Mouse (Mus musculus) thymus, postnatal 25 days (tissue): Measurements from ENCODE around the gene Ift122.

Experiments
- DNase-seq: peaks from one replicate; pipeline ENCODE4 v3.0.0; 2022

The Ift122 gene

DNA sequence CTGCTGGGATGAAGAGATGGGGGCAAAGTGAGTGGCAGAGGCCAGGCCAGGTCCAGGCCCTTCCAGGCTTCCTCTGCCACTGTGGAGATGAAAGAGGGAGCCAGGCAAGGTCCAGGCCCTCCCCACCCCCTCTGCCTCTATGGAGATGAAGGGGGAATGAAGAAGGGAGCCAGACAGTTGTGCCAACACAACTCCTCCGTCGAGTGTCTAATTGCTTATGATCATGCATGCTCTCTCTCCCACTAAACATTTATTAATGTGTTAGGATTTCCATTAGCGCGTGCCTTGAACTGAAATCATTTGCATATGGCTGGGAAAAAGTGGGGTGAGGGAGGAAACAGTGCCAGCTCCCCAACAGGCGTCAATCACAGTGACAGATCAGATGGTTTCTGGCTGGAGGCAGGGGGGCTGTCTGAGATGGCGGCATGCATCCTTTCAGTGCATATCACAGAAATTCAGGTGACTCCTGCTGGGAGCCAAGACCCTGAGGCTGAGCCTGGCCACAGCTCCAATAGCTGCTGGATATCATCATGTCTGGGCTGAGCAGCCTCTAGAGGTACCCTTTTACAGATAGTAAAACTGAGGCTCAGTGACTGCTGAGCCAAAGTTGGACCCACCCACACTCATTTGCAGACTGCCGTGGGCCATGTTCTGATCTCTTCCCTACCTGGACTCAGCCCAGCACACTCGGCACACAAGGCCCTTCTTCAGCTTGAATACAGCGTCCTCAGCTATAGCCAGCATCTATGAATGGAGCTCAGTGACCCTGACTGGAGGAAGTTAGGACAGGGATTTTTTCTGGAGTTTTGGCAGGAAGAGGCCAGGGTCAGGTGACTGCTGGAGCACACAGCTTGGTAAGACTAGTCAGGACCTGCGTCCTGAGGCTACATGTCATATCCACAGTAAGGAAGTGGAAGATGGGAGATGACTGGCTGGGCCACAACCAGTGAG is 74.3 kb downstream of the Ift122 start:
- no peak for DNase-seq

DNA sequence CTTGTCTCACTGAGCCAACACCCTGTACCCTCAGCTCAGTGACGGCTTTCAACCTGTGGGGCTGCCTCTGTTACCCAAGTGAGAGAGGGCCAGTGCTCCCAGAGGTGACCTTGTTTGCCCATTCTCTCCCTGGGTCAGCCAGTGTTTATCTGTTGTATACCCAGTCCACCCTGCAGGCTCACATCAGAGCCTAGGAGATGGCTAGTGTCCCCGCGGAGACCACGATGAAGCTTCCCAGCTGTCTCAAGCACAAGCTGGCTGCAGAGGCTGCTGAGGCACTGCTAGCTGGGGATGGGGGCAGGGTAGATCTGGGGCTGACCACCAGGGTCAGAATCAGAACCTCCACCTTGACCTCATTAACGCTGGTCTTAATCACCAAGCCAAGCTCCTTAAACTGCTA is 76.7 kb downstream of the Ift122 start:
- no peak for DNase-seq

DNA sequence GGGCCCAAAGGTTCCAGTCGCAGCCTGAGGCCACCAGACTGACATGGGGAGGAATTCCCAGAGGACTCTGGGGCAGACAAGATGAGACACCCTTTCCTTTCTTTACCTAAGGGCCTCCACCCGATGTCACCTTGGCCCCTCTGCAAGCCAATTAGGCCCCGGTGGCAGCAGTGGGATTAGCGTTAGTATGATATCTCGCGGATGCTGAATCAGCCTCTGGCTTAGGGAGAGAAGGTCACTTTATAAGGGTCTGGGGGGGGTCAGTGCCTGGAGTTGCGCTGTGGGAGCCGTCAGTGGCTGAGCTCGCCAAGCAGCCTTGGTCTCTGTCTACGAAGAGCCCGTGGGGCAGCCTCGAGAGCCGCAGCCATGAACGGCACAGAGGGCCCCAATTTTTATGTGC is 78.4 kb downstream of the Ift122 start, which contains the start of gene Rho:
TSS of gene Rho (plus strand) at position 110 of the 400 bp plus-strand sequence.
- no peak for DNase-seq

DNA sequence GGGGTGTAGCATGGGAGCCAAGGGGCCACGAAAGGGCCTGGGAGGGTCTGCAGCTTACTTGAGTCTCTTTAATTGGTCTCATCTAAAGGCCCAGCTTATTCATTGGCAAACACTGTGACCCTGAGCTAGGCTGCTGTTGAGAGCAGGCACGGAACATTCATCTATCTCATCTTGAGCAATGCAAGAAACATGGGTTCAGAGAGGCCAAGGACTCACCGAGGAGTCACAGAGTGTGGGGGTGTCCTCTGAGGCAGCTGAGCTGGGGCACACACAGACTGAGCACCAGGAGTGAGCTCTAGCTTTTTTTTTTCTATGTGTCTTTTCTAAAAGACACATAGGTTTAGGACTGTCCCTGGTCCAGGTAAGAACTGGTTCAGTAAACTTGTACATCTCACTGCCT is 79.1 kb downstream of the Ift122 start:
- no peak for DNase-seq

DNA sequence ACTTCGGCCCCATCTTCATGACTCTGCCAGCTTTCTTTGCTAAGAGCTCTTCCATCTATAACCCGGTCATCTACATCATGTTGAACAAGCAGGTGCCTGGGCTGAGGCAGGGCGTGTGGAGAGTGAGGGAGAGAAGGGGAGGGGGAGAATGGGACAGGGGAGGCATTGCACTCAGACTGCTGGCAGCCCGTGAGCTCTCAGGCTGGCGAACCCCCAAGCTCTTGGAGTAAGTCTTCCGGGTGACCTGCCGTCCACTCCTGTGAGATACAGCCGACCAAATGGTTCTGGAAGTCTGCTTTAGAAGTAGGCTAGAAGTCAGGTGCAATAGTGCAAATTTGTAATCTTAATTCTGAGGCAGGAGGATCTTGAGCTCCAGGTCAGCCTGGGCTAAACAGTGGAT is 82.3 kb downstream of the Ift122 start:
- no peak for DNase-seq

DNA sequence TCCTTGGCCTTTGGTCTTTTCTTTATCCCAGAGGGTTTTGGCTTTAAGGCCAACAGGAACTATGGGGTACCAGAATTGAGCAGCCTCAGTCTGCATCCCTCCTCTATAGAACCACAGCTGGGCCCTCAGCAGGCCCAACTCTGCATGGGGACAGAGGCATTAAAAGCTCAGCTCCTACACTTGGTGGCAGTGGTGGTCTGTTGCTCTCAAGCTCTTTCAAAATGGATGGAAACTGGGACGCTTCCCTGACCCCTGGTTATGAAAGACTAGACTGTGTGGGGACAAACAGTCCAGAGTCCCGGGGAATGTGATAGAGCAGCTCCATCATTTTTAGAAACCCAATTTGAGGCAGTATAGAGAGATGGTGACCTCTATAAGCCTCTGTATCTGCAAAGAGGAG is 84.7 kb downstream of the Ift122 start:
- DNase-seq = no peak

DNA sequence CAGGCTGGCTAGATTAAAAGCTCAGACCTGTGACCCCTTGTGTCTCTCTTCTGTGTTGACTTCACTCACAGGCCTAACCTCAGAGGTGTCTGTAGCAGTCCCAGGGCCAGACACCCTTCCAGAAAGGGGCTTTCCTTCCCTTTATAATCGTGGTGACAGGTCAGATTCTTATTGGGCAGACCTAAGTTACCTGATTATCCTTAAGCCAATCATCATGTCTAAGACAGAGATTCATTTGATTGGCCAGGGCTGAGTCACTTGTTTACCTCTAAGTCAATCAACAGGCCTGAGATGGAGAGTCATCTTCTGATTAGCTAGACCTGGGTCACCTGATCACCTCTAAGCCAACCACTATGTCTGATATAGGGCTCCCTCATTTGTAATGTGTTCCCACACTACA is 85.5 kb downstream of the Ift122 start:
- no peak for DNase-seq

DNA sequence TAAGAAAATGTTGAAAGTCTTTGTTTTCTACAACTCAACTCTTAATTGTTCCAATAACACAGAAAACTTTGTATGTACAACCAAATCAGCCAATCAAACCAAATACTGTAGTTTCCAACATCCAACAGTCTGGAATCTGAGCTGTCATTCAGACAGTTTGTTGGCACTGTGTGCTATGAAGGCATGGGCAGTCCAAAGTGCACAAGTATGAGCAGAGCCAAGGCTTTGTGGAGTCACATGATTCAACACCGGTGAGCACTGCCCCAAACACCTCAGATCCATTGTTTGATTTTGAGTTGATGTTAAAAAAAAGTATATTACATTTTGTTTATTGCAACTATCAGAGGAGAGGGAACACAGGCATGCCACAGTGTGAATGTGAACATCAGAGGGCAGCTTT is 87.3 kb downstream of the Ift122 start:
- no peak for DNase-seq

DNA sequence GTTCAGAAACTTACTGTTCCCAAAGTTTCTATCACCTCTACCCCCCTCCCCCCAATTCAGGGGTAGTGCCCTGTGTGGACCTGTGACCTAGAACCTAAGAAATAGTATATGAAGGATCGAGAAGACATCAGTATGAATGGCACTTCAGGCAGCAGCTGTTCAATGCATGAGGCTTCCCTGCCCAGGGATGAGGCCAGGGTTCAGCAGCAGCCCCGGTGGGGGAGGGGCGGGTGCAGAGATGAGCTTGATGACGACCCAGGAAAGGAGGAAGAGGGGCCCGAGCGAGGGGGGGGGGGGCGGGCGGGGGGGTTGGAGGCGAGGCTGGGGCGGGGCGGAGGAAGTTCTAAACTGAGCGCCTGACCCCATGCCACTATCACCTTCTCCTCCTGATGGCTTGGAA is 87.9 kb downstream of the Ift122 start:
- DNase-seq = peak; percentile 36

DNA sequence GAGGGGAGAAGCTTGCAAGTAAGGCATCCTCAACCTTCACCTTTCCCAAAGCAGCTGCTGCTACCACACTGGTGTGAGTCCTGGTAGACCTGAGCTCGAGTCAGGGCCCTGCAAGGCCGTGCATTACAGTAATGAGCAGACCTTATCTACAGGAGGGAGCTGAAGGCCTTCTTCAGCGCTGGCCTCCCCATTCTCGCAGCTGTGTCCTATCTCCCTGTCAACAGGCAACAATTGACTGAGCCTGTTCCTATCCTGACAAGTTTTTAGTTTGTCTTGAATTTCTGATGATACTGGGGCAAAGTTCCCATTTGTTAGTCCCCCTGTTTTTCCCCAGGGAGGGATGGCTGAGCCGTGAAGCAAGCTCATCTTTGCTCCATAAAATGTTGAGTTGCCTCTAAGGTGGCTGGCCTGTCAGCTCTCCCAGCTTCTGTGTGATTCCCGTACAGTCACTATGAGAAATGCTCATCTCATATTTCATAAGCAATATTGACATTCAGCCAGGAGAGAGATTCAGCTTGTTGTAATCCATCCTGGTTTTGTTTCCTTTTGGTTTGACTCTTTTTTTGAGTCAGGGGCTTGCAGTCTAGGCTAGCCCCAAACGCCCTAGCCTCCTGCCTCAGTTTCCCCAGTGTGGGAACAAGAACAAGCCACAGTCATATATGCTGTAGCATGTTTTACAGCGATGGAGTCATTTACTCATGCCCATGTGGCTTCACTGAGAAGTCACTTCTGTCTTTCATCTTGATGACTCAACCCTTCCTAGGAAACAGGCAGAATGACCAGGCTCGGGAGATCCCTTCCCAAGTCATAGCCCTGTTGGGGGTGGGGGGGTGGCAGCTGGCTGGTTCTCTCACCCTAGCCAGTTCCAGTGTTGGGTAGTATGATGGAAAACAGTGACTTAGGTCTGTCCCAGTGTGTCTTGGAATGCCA is 90.5 kb downstream of the Ift122 start:
- DNase-seq = no peak

DNA sequence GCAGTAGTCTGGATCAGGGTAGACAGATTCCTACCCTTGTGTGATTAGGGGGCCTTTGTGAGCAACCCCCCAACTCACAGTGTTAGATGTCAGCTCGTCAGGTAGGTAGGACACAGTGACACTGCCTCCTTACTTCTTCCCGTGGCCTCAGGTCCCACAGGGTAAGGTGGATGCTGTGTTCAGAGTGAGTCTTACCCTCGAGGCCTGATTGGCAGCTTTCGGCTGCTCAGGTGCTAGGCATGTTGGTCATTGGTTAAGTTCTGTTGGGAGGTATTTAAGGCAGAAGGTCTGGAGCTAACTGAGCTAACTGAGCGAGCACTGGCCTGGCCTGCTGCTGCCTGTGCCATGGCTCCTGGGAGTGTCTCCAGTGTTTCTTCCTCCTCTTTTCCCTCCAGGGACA is 91.4 kb downstream of the Ift122 start, which contains the start of gene H1foo:
TSS of gene H1foo (plus strand) at position 301 of the 400 bp plus-strand sequence.
- DNase-seq = no peak

DNA sequence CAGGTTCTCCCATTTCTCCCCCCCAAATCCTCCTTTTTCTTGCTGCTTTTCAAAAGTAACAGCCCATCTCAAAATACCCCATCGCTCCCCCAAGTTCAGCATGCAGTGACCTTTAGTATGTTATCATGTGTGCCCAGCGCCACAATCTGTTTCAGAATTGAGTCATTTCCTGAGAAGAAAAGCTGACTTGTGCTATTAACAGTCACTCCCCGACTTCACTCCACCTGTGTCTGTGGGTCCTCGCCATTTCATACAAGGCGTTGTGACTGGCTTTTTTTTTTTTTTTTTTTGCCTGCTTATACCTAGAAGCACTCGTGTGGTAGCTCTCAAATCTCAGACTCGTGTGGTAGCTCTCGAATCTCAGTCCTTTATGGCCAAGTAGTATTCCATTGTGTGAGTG is 92.4 kb downstream of the Ift122 start:
- DNase-seq = no peak

DNA sequence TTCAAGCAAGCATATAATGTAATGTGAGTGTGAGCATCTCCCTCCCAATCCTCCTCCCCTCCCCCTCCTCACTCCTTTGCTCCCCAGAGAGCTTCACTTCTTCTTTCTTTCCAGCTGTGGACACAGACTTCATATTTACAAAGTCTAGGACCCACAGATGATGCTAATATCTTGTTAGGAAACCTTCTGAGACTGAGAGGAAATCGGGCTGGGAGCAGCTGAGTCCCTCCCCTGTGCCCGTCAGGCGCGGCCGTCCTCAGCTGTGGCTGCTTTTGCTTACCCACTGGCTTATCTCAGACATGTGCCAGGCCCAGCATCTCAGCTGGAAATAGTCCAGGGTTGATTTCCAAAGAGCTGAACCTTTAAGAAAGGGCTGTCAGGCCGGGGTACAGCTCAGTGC is 93.1 kb downstream of the Ift122 start:
- no peak for DNase-seq

DNA sequence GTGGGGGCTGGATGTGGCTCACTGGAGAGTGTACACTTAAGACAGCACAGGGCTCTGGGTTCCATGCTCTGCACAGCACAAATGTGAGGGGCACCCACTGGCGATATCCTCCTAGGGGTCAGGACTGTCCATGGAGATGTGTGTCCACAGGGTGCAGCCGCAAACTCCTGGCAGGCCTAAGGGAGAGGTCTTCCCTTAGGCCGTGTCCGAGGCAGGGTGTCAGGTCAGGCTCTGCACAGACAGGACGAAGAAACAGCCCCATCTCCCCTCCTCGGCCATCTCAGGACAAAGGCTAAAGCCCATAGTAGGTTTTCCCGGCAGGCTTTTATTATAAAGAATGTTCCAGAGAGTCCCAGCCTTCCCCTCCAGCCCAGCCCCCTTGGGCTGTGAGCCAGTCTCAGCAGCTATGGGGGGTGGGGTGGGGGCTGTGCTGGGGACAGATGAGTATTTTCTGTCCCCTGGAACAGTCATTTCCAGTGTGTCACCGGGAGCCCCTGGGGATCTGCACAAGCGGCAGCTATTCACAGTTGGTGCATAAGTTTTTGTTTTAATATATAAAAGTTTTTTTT is 101.3 kb downstream of the Ift122 start:
- DNase-seq = no peak

DNA sequence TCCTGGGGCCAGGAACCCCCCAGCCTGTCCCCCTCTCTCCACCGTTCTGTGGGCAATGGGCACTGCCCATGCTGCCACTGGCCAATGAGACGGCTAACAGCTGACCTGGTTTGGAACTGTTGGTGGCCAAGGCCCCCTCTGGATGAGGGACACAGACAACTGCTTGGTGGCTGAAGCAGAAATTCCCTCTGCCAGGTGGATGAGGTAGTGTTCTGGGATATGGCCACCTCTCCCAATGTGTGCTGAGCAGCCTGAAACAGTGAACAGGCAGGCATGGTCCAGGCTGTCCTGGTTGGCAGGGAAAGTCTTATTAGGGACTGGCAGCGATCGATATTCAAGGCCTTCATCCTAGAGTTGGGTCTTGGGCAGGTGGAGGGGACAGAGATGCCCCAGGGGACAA is 101.9 kb downstream of the Ift122 start:
- no peak for DNase-seq

DNA sequence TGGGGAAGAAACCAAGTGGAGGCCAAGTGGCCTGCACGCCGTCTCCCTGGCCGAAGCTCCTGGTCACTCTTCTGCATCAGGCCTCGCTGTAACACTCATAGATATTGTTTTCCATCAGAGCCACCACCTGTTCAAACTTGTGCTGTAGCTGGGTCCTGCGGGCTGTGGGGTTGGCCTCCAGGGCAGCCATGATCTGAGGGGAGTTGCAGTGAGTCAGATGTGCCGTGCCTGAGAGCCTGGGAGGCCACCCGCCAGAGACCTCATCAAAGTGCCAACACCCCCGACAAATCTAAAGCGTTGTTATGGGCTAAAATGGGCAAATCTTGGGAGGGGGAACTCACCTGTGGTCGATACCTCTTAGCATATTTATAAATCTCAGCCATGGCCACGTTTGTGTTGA is 102.4 kb downstream of the Ift122 start:
- DNase-seq = no peak

DNA sequence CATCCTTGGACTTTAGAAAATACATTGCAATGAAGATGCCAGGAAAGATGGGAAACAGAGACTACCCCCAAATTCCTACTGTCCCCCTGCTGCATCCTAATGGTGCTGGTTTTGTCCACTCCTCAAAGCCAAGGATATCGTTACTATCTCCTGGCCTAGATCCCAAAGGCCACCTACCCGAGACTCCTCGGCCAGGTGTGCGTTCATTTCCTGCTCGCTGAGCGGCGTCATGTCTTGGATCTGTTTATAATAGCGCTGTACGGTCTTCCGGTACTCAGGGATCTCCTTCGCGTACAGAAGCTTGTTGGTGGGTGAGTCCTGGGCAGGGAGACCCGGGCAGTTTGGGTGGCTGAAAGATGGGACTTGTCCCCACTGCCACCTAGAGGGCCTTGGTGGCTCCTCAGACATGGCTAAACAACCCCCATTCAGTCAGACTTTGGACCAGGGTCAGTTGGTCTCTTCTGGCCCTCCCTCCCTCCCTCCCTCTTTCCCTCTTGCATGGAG is 103.2 kb downstream of the Ift122 start:
- no peak for DNase-seq

DNA sequence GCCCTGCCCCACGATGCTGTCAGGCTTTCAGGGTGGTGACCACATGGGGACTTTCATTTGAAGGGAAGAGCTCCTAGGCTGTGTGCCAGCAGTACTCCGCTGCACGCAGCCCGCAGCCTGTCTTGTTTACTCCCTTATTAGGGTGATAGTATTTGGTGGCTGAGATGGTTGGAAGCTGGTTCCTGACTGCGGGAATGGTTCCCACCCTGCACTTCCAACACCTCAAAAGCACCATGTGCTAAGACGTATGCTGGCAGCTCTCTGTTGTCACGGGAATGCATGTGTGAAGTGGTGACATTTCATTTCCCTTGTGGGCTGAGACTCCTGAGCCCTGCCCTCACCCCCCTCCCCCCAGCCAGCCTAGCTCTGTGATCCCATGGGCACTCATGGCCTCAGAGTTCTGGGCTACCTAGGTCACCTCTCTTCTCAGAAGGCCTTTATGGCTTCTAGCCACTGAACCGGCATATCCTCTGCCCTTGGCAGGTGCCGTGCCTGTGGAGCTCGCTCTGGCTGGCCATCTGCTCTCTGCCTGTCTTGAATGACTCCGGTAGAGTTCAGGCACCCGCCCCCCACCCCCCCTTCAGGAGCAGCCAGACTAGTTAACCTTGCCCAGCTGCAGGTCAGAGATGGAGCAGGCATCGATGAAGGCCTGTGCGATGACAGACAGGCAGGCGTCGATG is 103.8 kb downstream of the Ift122 start:
- no peak for DNase-seq

DNA sequence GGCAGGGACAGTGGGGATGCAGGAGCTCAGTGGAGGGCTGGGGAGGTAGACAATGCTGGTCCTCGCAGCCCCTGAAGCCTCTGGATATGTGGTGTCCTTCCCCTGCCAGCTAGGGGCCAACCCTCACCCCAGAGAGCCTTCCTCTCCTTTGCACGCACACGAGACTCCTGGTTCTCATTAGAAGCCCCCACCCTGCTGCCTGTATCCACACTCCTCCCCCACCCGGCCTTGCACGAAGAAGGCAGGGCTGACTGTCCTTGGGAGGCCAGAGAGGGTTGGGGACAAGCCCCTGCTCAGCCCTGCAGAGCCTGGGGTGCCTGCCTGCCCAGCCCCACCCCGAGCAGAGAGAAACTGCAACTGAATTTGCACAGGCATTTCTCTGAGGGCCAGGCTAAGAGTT is 104.4 kb downstream of the Ift122 start:
- no peak for DNase-seq

DNA sequence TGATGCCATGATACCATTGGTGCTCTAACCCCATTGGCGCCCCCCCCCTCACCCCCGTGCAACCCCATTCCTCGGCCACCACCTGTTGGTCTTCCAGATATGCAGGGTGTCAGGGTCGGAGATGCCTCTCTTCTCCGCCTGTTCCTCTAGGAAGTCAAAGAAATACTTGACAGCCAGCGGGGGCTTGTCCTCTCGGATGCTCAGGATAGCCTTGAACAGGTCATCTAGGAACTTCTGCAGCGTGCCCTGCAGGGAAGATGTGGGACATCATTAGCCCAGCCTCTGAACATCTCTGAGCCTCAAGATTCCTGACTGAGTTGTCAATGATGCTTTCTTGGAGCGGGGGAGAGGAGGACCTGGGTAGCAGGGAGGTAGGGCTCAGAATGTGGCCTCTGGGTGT is 105.2 kb downstream of the Ift122 start:
- no peak for DNase-seq

DNA sequence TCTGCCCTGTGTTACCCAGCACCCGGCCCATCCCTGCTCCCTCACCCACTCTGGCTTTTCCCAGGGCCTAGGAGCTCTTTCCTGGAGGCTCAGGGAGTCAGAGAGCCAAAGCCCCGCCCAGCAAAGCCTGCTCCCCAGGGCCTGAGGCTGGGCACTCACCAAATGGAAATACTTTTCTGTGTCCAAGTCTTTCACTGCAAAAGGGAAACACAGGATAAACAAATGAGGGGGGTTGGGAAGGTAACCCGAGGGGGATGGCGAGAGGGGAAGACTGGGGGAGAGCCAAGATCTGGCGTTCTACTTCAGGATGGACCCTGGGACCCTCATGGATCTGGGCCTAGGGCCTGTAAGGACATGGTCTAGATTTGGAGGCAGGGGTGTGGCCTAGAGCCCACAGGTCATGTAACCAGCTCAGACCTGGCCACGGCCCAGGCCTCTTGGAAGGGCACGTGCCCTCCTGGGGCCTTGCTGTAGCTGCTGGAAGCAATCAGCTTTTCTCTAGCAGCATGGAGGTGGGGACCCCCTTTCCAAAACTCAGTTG is 106.0 kb downstream of the Ift122 start:
- DNase-seq = no peak

DNA sequence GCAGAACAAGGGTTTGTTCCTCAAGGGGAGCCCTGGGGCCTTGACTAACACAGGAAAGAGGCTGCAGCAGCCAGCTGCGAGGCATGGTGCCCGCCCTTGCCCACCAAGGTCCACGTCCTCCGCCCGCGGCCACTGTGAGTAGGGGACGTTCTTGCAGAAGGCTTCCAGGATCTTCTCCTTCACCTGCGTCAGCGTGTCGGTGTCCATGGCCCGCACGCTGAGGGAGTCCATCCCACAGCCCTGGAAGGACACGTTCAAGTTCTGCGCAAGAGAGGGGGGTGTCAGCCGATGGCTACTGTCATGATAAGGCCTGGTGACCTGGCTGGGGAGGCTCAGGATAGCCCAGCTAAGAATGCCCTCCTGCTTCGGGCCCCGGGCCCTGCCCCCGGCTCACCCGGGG is 107.1 kb downstream of the Ift122 start:
- DNase-seq = no peak
